17 mouse cellular contexts compared by ENCODE assay signal in genomic region chr2:101933301-101933700, GRCm38 (mm10).
"Had no signal": no experiment of that assay in that cellular context is flagged by ENCODE, and none has a peak within 500 bp of the region (broad histone marks: within the 10 kb centered on the region; RNA-seq: fewer than 3 reads in every experiment).

No protein-coding gene starts in this region.

- H3K4me2 ChIP-seq: liver, embryonic 13.5 days; midbrain, embryonic 12.5 days; midbrain, embryonic 15.5 days; neural tube, embryonic 13.5 days had no signal

- H3K9me3 ChIP-seq: liver, embryonic 13.5 days; midbrain, embryonic 12.5 days; midbrain, embryonic 15.5 days had no signal

- H3K9ac ChIP-seq: liver, embryonic 13.5 days; midbrain, embryonic 12.5 days; midbrain, embryonic 15.5 days; neural tube, embryonic 13.5 days had no signal

- H3K4me1 ChIP-seq: liver, embryonic 13.5 days; midbrain, embryonic 12.5 days; midbrain, embryonic 15.5 days had no signal

- DNase-seq: kidney, postnatal 25 days; layer of hippocampus, postnatal 36 days; liver, embryonic 13.5 days; lung, adult 2 months; lung, postnatal 14 days; lung, postnatal 4 days; retina, postnatal 1 day; right cerebral cortex, postnatal 25 days; thymus, adult 2 months; thymus, postnatal 25 days had no signal

- H3K27ac ChIP-seq: kidney, postnatal 0 days; left cerebral cortex, adult 2 months; liver, embryonic 13.5 days; midbrain, embryonic 12.5 days; stomach, postnatal 0 days had no signal

- H3K4me3 ChIP-seq: left cerebral cortex, adult 2 months; liver, embryonic 13.5 days; midbrain, embryonic 12.5 days; midbrain, embryonic 15.5 days; myocyte; neural tube, embryonic 13.5 days had no signal

- H3K36me3 ChIP-seq: liver, embryonic 13.5 days; midbrain, embryonic 12.5 days; midbrain, embryonic 15.5 days; neural tube, embryonic 13.5 days had no signal

- H3K27me3 ChIP-seq: liver, embryonic 13.5 days; midbrain, embryonic 12.5 days; midbrain, embryonic 15.5 days; neural tube, embryonic 13.5 days had no signal
